Mouse (Mus musculus): ENCODE results near the gene Atp13a2. TPM values are rescaled to one million over a fixed set of nuclear protein-coding genes. Genes with fewer than 3 reads are reported as not detected.

Atp13a2 gene
- polyA plus RNA-seq, 1 experiment from 2014 or later = 34.9 TPM

GRCm38 (mm10) chr4:141024992-141025391 is 38.3 kb downstream of the Atp13a2 start:
- 77% methylated on average over 27 of the region's 27 CpGs for WGBS
- Histone ChIP-seq H3K4me1 (replicated peaks; ENCODE audit: control insufficient read depth, insufficient read depth, low read length) (peaks cover 19% of the 10 kb centered on the region), H3K4me2 (replicated peaks; ENCODE audit: low read depth, low read length) (no peak overlapping the region), H3K4me3 (ENCODE audit: low read depth, low read length) (no peak overlapping the region), H3K27me3 (ENCODE audit: control insufficient read depth, insufficient read depth, low read length) (no peaks in the 10 kb centered on the region), H3K9me3 (ENCODE audit: control insufficient read depth, low read length) (no peaks in the 10 kb centered on the region), H3K27ac (ENCODE audit: low read depth, low read length) (no peak overlapping the region), H3K9ac (ENCODE audit: low read depth, low read length) (no peak overlapping the region), H3K36me3 (ENCODE audit: control insufficient read depth, insufficient read depth, low read length) (0 out of 2 replicates have a peak, but pooled peaks cover 2% of the 10 kb centered on the region)
- ATAC-seq (ENCODE audit: low FRiP score) = no peak
- DNase-seq (ENCODE audit: low spot score) = no peak

- WGBS = 90% methylated on average over 17 of the region's 18 CpGs
- Histone ChIP-seq H3K27me3 (ENCODE audit: control insufficient read depth, insufficient read depth, low read length) (no peaks in the 10 kb centered on the region), H3K27ac (ENCODE audit: low read depth, low read length) (no peak overlapping the region), H3K4me2 (replicated peaks; ENCODE audit: low read depth, low read length) (no peak overlapping the region), H3K9me3 (ENCODE audit: control insufficient read depth, low read length) (no peaks in the 10 kb centered on the region), H3K4me3 (ENCODE audit: low read depth, low read length) (no peak overlapping the region), H3K4me1 (replicated peaks; ENCODE audit: control insufficient read depth, insufficient read depth, low read length) (no peaks in the 10 kb centered on the region), H3K36me3 (ENCODE audit: control insufficient read depth, insufficient read depth, low read length) (peaks cover 2% of the 10 kb centered on the region; the same call in 1 of the 2 replicates), H3K9ac (ENCODE audit: low read depth, low read length) (no peak overlapping the region)
- DNase-seq (ENCODE audit: low spot score) (no peak), ATAC-seq (ENCODE audit: low FRiP score) (no peak)
Measured at GRCm38 (mm10) chr4:141030541-141031206, 44.0 kb downstream of the Atp13a2 start.

- DNase-seq (ENCODE audit: low spot score) (peak; percentile 89), ATAC-seq (ENCODE audit: low FRiP score) (peak; percentile 57; the same call in 1 of the 2 replicates)
- no peak overlapping the region for H3K4me3 ChIP-seq (ENCODE audit: low read depth, low read length)
- no peaks in the 10 kb centered on the region for H3K4me1 ChIP-seq (replicated peaks; ENCODE audit: control insufficient read depth, insufficient read depth, low read length)
- no peaks in the 10 kb centered on the region for H3K9me3 ChIP-seq (ENCODE audit: control insufficient read depth, low read length)
- H3K27me3 ChIP-seq (ENCODE audit: control insufficient read depth, insufficient read depth, low read length) = no peaks in the 10 kb centered on the region
- 15% methylated on average over 6 of the region's 6 CpGs for WGBS
- peaks cover 2% of the 10 kb centered on the region; the same call in 1 of the 2 replicates for H3K36me3 ChIP-seq (ENCODE audit: control insufficient read depth, insufficient read depth, low read length)
- H3K4me2 ChIP-seq (replicated peaks; ENCODE audit: low read depth, low read length) = no peak overlapping the region
- H3K9ac ChIP-seq (ENCODE audit: low read depth, low read length) = no peak overlapping the region
- H3K27ac ChIP-seq (ENCODE audit: low read depth, low read length) = no peak overlapping the region
Measured at GRCm38 (mm10) chr4:141031733-141032132, 45.1 kb downstream of the Atp13a2 start.

GRCm38 (mm10) chr4:141033606-141034549 is 47.2 kb downstream of the Atp13a2 start:
- no peaks in the 10 kb centered on the region for H3K4me1 ChIP-seq (replicated peaks; ENCODE audit: control insufficient read depth, insufficient read depth, low read length)
- no peaks in the 10 kb centered on the region for H3K27me3 ChIP-seq (ENCODE audit: control insufficient read depth, insufficient read depth, low read length)
- no peak overlapping the region for H3K27ac ChIP-seq (ENCODE audit: low read depth, low read length)
- no peak for DNase-seq (ENCODE audit: low spot score)
- peaks cover 2% of the 10 kb centered on the region; the same call in 1 of the 2 replicates for H3K36me3 ChIP-seq (ENCODE audit: control insufficient read depth, insufficient read depth, low read length)
- H3K4me3 ChIP-seq (ENCODE audit: low read depth, low read length) = no peak overlapping the region
- WGBS = 85% methylated on average over 27 of the region's 27 CpGs
- no peaks in the 10 kb centered on the region for H3K9me3 ChIP-seq (ENCODE audit: control insufficient read depth, low read length)
- H3K4me2 ChIP-seq (replicated peaks; ENCODE audit: low read depth, low read length) = no peak overlapping the region
- no peak for ATAC-seq (ENCODE audit: low FRiP score)
- H3K9ac ChIP-seq (ENCODE audit: low read depth, low read length) = no peak overlapping the region

- 58% methylated on average over 12 of the region's 12 CpGs for WGBS
- no peaks in the 10 kb centered on the region for H3K9me3 ChIP-seq (ENCODE audit: control insufficient read depth, low read length)
- H3K4me1 ChIP-seq (replicated peaks; ENCODE audit: control insufficient read depth, insufficient read depth, low read length) = no peaks in the 10 kb centered on the region
- H3K27me3 ChIP-seq (ENCODE audit: control insufficient read depth, insufficient read depth, low read length) = no peaks in the 10 kb centered on the region
- H3K9ac ChIP-seq (ENCODE audit: low read depth, low read length) = no peak overlapping the region
- H3K36me3 ChIP-seq (ENCODE audit: control insufficient read depth, insufficient read depth, low read length) = peaks cover 4% of the 10 kb centered on the region; the same call in 1 of the 2 replicates
- H3K27ac ChIP-seq (ENCODE audit: low read depth, low read length) = no peak overlapping the region
- ATAC-seq (ENCODE audit: low FRiP score) (no peak), DNase-seq (ENCODE audit: low spot score) (no peak)
- no peak overlapping the region for H3K4me3 ChIP-seq (ENCODE audit: low read depth, low read length)
- H3K4me2 ChIP-seq (replicated peaks; ENCODE audit: low read depth, low read length) = no peak overlapping the region
Measured at GRCm38 (mm10) chr4:141041117-141041516, 54.4 kb downstream of the Atp13a2 start.

- no peak overlapping the region for H3K9ac ChIP-seq (ENCODE audit: low read depth, low read length)
- H3K9me3 ChIP-seq (ENCODE audit: control insufficient read depth, low read length) = no peaks in the 10 kb centered on the region
- peak; percentile 55; the same call in 1 of the 2 replicates for ATAC-seq (ENCODE audit: low FRiP score)
- peak; percentile 83 for DNase-seq (ENCODE audit: low spot score)
- no peak overlapping the region for H3K4me3 ChIP-seq (ENCODE audit: low read depth, low read length)
- H3K4me1 ChIP-seq (replicated peaks; ENCODE audit: control insufficient read depth, insufficient read depth, low read length) = peaks cover 20% of the 10 kb centered on the region
- 22% methylated on average over 8 of the region's 8 CpGs for WGBS
- H3K36me3 ChIP-seq (ENCODE audit: control insufficient read depth, insufficient read depth, low read length) = peaks cover 8% of the 10 kb centered on the region; the same call in 1 of the 2 replicates
- H3K4me2 ChIP-seq (replicated peaks; ENCODE audit: low read depth, low read length) = no peak overlapping the region
- H3K27me3 ChIP-seq (ENCODE audit: control insufficient read depth, insufficient read depth, low read length) = no peaks in the 10 kb centered on the region
- no peak overlapping the region for H3K27ac ChIP-seq (ENCODE audit: low read depth, low read length)
Measured at GRCm38 (mm10) chr4:141044816-141045215, 58.1 kb downstream of the Atp13a2 start.

GRCm38 (mm10) chr4:141048810-141049475 is 62.3 kb downstream of the Atp13a2 start:
- 45% methylated on average over 17 of the region's 17 CpGs for WGBS

GRCm38 (mm10) chr4:141049476-141049835 is 62.8 kb downstream of the Atp13a2 start:
- 29% methylated on average over 4 of the region's 4 CpGs for WGBS
- Histone ChIP-seq H3K4me1 (replicated peaks; ENCODE audit: control insufficient read depth, insufficient read depth, low read length) (peaks cover 34% of the 10 kb centered on the region), H3K4me2 (replicated peaks; ENCODE audit: low read depth, low read length) (peak overlapping the region; percentile 28), H3K27ac (ENCODE audit: low read depth, low read length) (peak overlapping the region; percentile 95), H3K9ac (ENCODE audit: low read depth, low read length) (peak overlapping the region; percentile 57), H3K9me3 (ENCODE audit: control insufficient read depth, low read length) (no peaks in the 10 kb centered on the region), H3K27me3 (ENCODE audit: control insufficient read depth, insufficient read depth, low read length) (0 out of 2 replicates have a peak, but pooled peaks cover 2% of the 10 kb centered on the region), H3K36me3 (ENCODE audit: control insufficient read depth, insufficient read depth, low read length) (peaks cover 8% of the 10 kb centered on the region; the same call in 1 of the 2 replicates), H3K4me3 (ENCODE audit: low read depth, low read length) (no peak overlapping the region)
- peak; percentile 87 for DNase-seq (ENCODE audit: low spot score)
- peak; percentile 69 for ATAC-seq (ENCODE audit: low FRiP score)

More at GRCm38 (mm10) chr4:141048810-141049475, 62.3 kb downstream of the Atp13a2 start:
- Histone ChIP-seq H3K9ac (ENCODE audit: low read depth, low read length) (peak overlapping the region; percentile 57), H3K4me1 (replicated peaks; ENCODE audit: control insufficient read depth, insufficient read depth, low read length) (peaks cover 32% of the 10 kb centered on the region), H3K9me3 (ENCODE audit: control insufficient read depth, low read length) (no peaks in the 10 kb centered on the region), H3K4me3 (ENCODE audit: low read depth, low read length) (no peak overlapping the region), H3K4me2 (replicated peaks; ENCODE audit: low read depth, low read length) (peak overlapping the region; percentile 28), H3K27me3 (ENCODE audit: control insufficient read depth, insufficient read depth, low read length) (0 out of 2 replicates have a peak, but pooled peaks cover 2% of the 10 kb centered on the region), H3K36me3 (ENCODE audit: control insufficient read depth, insufficient read depth, low read length) (peaks cover 8% of the 10 kb centered on the region; the same call in 1 of the 2 replicates), H3K27ac (ENCODE audit: low read depth, low read length) (peak overlapping the region; percentile 95)
- DNase-seq (ENCODE audit: low spot score) (peak; percentile 64), ATAC-seq (ENCODE audit: low FRiP score) (peak; percentile 46)

All from hindbrain, embryonic 11.5 days (tissue).